Mouse (Mus musculus): ENCODE data around the gene Tmem209.

The Tmem209 gene

GRCm38 (mm10) chr6:30510291-30510690 is 708 bp upstream of the Tmem209 start:
- H3K36me3 ChIP-seq (ENCODE audit: control insufficient read depth, insufficient read depth, low read length, poor library complexity, severe bottlenecking): peaks cover 1% of the 10 kb centered on the region; the same call in 1 of the 2 replicates
- H3K27me3 ChIP-seq (ENCODE audit: control insufficient read depth, insufficient read depth, low read length, poor library complexity, severe bottlenecking): no peaks in the 10 kb centered on the region
- DNase-seq (ENCODE audit: low read depth, low spot score): peak; percentile 1

- Histone ChIP-seq H3K36me3 (ENCODE audit: control insufficient read depth, insufficient read depth, low read length, poor library complexity, severe bottlenecking) (peaks cover 1% of the 10 kb centered on the region; the same call in 1 of the 2 replicates), H3K27me3 (ENCODE audit: control insufficient read depth, insufficient read depth, low read length, poor library complexity, severe bottlenecking) (no peaks in the 10 kb centered on the region)
- DNase-seq (ENCODE audit: low read depth, low spot score): no peak
These were observed 759 bp downstream of the Tmem209 start for GRCm38 (mm10) chr6:30508824-30509223.

- Histone ChIP-seq H3K36me3 (ENCODE audit: control insufficient read depth, insufficient read depth, low read length, poor library complexity, severe bottlenecking) (peaks cover 18% of the 10 kb centered on the region; the same call in 1 of the 2 replicates), H3K27me3 (ENCODE audit: control insufficient read depth, insufficient read depth, low read length, poor library complexity, severe bottlenecking) (no peaks in the 10 kb centered on the region)
- no peak for DNase-seq (ENCODE audit: low read depth, low spot score)
These were observed 10.5 kb downstream of the Tmem209 start for GRCm38 (mm10) chr6:30499049-30499448.

GRCm38 (mm10) chr6:30486504-30486903 is 23.1 kb downstream of the Tmem209 start:
- Histone ChIP-seq H3K27me3 (ENCODE audit: control insufficient read depth, insufficient read depth, low read length, poor library complexity, severe bottlenecking) (no peaks in the 10 kb centered on the region), H3K36me3 (ENCODE audit: control insufficient read depth, insufficient read depth, low read length, poor library complexity, severe bottlenecking) (peaks cover 15% of the 10 kb centered on the region)
- no peak for DNase-seq (ENCODE audit: low read depth, low spot score)

- DNase-seq (ENCODE audit: low read depth, low spot score): no peak
- Histone ChIP-seq H3K36me3 (ENCODE audit: control insufficient read depth, insufficient read depth, low read length, poor library complexity, severe bottlenecking) (peaks cover 19% of the 10 kb centered on the region), H3K27me3 (ENCODE audit: control insufficient read depth, insufficient read depth, low read length, poor library complexity, severe bottlenecking) (no peaks in the 10 kb centered on the region)
These were observed 26.7 kb downstream of the Tmem209 start for GRCm38 (mm10) chr6:30482908-30483307.

GRCm38 (mm10) chr6:30479418-30479817 is 30.2 kb downstream of the Tmem209 start:
- no peak for DNase-seq (ENCODE audit: low read depth, low spot score)
- no peaks in the 10 kb centered on the region for H3K27me3 ChIP-seq (ENCODE audit: control insufficient read depth, insufficient read depth, low read length, poor library complexity, severe bottlenecking)
- H3K36me3 ChIP-seq (ENCODE audit: control insufficient read depth, insufficient read depth, low read length, poor library complexity, severe bottlenecking): peaks cover 9% of the 10 kb centered on the region; the same call in 1 of the 2 replicates

GRCm38 (mm10) chr6:30477784-30478183 is 31.8 kb downstream of the Tmem209 start:
- no peak for DNase-seq (ENCODE audit: low read depth, low spot score)
- H3K36me3 ChIP-seq (ENCODE audit: control insufficient read depth, insufficient read depth, low read length, poor library complexity, severe bottlenecking): peaks cover 9% of the 10 kb centered on the region; the same call in 1 of the 2 replicates
- H3K27me3 ChIP-seq (ENCODE audit: control insufficient read depth, insufficient read depth, low read length, poor library complexity, severe bottlenecking): no peaks in the 10 kb centered on the region

- H3K36me3 ChIP-seq (ENCODE audit: control insufficient read depth, insufficient read depth, low read length, poor library complexity, severe bottlenecking): peaks cover 9% of the 10 kb centered on the region; the same call in 1 of the 2 replicates
- DNase-seq (ENCODE audit: low read depth, low spot score): no peak
These were observed 32.3 kb downstream of the Tmem209 start for GRCm38 (mm10) chr6:30477210-30477714.

GRCm38 (mm10) chr6:30476025-30476765 is 33.4 kb downstream of the Tmem209 start:
- H3K27me3 ChIP-seq (ENCODE audit: control insufficient read depth, insufficient read depth, low read length, poor library complexity, severe bottlenecking): no peaks in the 10 kb centered on the region
- DNase-seq (ENCODE audit: low read depth, low spot score): no peak
- peaks cover 9% of the 10 kb centered on the region; the same call in 1 of the 2 replicates for H3K36me3 ChIP-seq (ENCODE audit: control insufficient read depth, insufficient read depth, low read length, poor library complexity, severe bottlenecking)

More at GRCm38 (mm10) chr6:30477210-30477714, 32.3 kb downstream of the Tmem209 start:
- H3K27me3 ChIP-seq (ENCODE audit: control insufficient read depth, insufficient read depth, low read length, poor library complexity, severe bottlenecking): no peaks in the 10 kb centered on the region

- no peaks in the 10 kb centered on the region for H3K27me3 ChIP-seq (ENCODE audit: control insufficient read depth, insufficient read depth, low read length, poor library complexity, severe bottlenecking)
- DNase-seq (ENCODE audit: low read depth, low spot score): no peak
- no peaks in the 10 kb centered on the region for H3K36me3 ChIP-seq (ENCODE audit: control insufficient read depth, insufficient read depth, low read length, poor library complexity, severe bottlenecking)
These were observed 37.9 kb downstream of the Tmem209 start for GRCm38 (mm10) chr6:30471706-30472105.

- H3K27me3 ChIP-seq (ENCODE audit: control insufficient read depth, insufficient read depth, low read length, poor library complexity, severe bottlenecking): no peaks in the 10 kb centered on the region
- no peaks in the 10 kb centered on the region for H3K36me3 ChIP-seq (ENCODE audit: control insufficient read depth, insufficient read depth, low read length, poor library complexity, severe bottlenecking)
- DNase-seq (ENCODE audit: low read depth, low spot score): no peak
These were observed 40.2 kb downstream of the Tmem209 start for GRCm38 (mm10) chr6:30469370-30469769.

GRCm38 (mm10) chr6:30468684-30469083 is 40.9 kb downstream of the Tmem209 start:
- peak; percentile 29 for DNase-seq (ENCODE audit: low read depth, low spot score)
- Histone ChIP-seq H3K36me3 (ENCODE audit: control insufficient read depth, insufficient read depth, low read length, poor library complexity, severe bottlenecking) (no peaks in the 10 kb centered on the region), H3K27me3 (ENCODE audit: control insufficient read depth, insufficient read depth, low read length, poor library complexity, severe bottlenecking) (no peaks in the 10 kb centered on the region)

- Histone ChIP-seq H3K27me3 (ENCODE audit: control insufficient read depth, insufficient read depth, low read length, poor library complexity, severe bottlenecking) (no peaks in the 10 kb centered on the region), H3K36me3 (ENCODE audit: control insufficient read depth, insufficient read depth, low read length, poor library complexity, severe bottlenecking) (no peaks in the 10 kb centered on the region)
- no peak for DNase-seq (ENCODE audit: low read depth, low spot score)
These were observed 41.5 kb downstream of the Tmem209 start for GRCm38 (mm10) chr6:30468058-30468457.

GRCm38 (mm10) chr6:30465586-30465985 is 44.0 kb downstream of the Tmem209 start:
- H3K36me3 ChIP-seq (ENCODE audit: control insufficient read depth, insufficient read depth, low read length, poor library complexity, severe bottlenecking): no peaks in the 10 kb centered on the region
- no peak for DNase-seq (ENCODE audit: low read depth, low spot score)
- H3K27me3 ChIP-seq (ENCODE audit: control insufficient read depth, insufficient read depth, low read length, poor library complexity, severe bottlenecking): no peaks in the 10 kb centered on the region

- no peak for DNase-seq (ENCODE audit: low read depth, low spot score)
- Histone ChIP-seq H3K36me3 (ENCODE audit: control insufficient read depth, insufficient read depth, low read length, poor library complexity, severe bottlenecking) (no peaks in the 10 kb centered on the region), H3K27me3 (ENCODE audit: control insufficient read depth, insufficient read depth, low read length, poor library complexity, severe bottlenecking) (no peaks in the 10 kb centered on the region)
These were observed 46.8 kb downstream of the Tmem209 start for GRCm38 (mm10) chr6:30462822-30463221.

All from splenic B cell, adult 2 months (primary cell).